Mouse (Mus musculus) liver, postnatal 0 days (tissue): Measurements from ENCODE around the gene Ddb2.

Experiments
- CTCF ChIP-seq: sonication (generic); IDR thresholded peaks from 2 replicates; pipeline ENCODE4 v1.5.1; 2016; ENCODE audit warnings: antibody characterized with exemption, low read depth
- EP300 ChIP-seq: IDR thresholded peaks from 2 replicates; pipeline ENCODE4 v1.6.1; 2016; ENCODE audit warnings: antibody characterized with exemption, low read depth, mild to moderate bottlenecking

DNA sequence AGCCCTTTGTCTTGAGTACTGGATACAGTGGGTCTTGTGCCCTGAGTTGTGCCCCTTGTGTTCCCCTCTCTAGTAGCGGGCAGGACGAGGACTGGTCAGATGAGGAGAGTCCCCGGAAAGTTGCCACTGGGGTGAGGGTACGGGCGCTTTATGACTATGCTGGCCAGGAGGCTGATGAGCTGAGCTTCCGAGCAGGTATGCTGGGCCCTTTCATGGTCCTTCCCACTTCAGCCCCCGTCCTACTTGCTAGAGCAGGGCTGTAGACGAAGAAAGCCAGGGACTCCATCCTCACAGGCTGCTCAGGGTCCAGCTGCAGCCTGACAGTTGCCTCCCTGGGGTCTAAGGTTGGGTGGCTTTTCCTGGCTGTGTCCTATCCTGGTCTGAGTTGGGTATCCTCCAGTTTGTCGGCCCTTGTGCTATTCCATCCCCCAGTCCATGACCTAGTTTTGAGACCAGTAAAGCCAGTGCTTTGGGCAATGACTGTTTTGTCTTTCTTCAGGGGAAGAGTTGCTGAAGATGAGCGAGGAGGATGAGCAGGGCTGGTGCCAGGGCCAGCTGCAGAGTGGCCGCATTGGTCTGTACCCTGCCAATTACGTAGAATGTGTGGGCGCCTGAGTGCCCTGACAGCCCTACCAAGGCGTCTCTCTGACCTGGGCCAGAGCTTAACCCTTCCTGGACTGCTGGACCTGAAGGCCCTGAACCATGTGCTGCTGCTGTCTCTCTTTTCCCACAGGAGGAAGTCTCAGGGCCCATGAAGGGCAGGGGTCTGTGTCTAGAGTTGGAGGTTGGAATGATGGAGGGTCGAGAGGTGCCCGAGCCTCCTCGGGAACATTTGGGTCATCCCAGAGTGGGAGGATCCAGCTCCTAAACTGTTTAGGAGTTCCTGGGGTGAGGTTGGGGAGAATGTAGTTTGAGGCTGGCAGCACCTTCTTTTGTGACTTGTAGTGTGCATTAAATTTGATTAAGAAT is 27.2 kb upstream of the Ddb2 start:
- no peak for TF ChIP-seq CTCF
- no peak; the same call in 1 of the 2 replicates for TF ChIP-seq EP300
